Mouse (Mus musculus) hindbrain, embryonic 11.5 days (tissue): ENCODE data around the gene Oat. TPM values are rescaled to one million over a fixed set of nuclear protein-coding genes. Genes with fewer than 3 reads are reported as not detected.
A peak's percentile ranks its signal among the peaks of the same experiment; 100 is the strongest.

Experiments
- ATAC-seq: fragments of 200-750 bp; cut with Nextera tagmentation; 2 replicates; pipeline ENCODE4 v1.8.0; 2017; ENCODE audit warnings: mild to moderate bottlenecking, moderate TSS enrichment, moderate library complexity; ENCODE audit not compliant: low FRiP score
- DNase-seq: peaks from one replicate; pipeline ENCODE4 v3.0.0-alpha.2; 2015; ENCODE audit warnings: low spot score
- H3K27ac ChIP-seq: fragments of 300-500 bp; sonication (generic); 2 replicates; pipeline ENCODE4 v1.5.1; 2014; ENCODE audit warnings: mild to moderate bottlenecking, low read depth, low read length
- H3K27me3 ChIP-seq: fragments of 300-500 bp; sonication (generic); 2 replicates; pipeline ENCODE4 v1.6.1; 2014; ENCODE audit warnings: mild to moderate bottlenecking, low read length, moderate library complexity, mixed read lengths; ENCODE audit not compliant: control insufficient read depth, insufficient read depth
- H3K36me3 ChIP-seq: fragments of 300-500 bp; sonication (generic); 2 replicates; pipeline ENCODE4 v1.6.1; 2014; ENCODE audit warnings: mild to moderate bottlenecking, low read length, moderate library complexity, mixed read lengths; ENCODE audit not compliant: control insufficient read depth, insufficient read depth
- H3K4me1 ChIP-seq: fragments of 300-500 bp; sonication (generic); replicated peaks from 2 replicates; pipeline ENCODE4 v1.6.1; 2014; ENCODE audit warnings: low read length, mixed read lengths; ENCODE audit not compliant: control insufficient read depth, insufficient read depth
- H3K4me2 ChIP-seq: fragments of 300-500 bp; sonication (generic); replicated peaks from 2 replicates; pipeline ENCODE4 v1.6.1; 2014; ENCODE audit warnings: mild to moderate bottlenecking, low read depth, low read length
- H3K4me3 ChIP-seq: fragments of 300-500 bp; sonication (generic); 2 replicates; pipeline ENCODE4 v1.5.1; 2014; ENCODE audit warnings: low read depth, low read length
- H3K9ac ChIP-seq: fragments of 300-500 bp; sonication (generic); 2 replicates; pipeline ENCODE4 v1.6.1; 2014; ENCODE audit warnings: low read depth, low read length
- H3K9me3 ChIP-seq: fragments of 300-500 bp; sonication (generic); 2 replicates; pipeline ENCODE4 v1.6.1; 2016; ENCODE audit warnings: low read length; ENCODE audit not compliant: control insufficient read depth
- WGBS: fragments of 180-500 bp; shearing (Covaris S2); extraction: QIAGEN DNeasy Blood & Tissue Kit; methylation state at CpG from one replicate; pipeline ENCODE4 v1.1.7; 2014; 5-methylcytosine and 5-hydroxymethylcytosine counted together
- polyA plus RNA-seq: library from polyadenylated mRNA; unstranded; fragments of >200 nt; fragmentation: Nextera tagmentation; extraction: Ambion mirVana; gene quantifications from 2 replicates; pipeline ENCODE4 v1.2.1, GENCODE M21; 2014

The Oat gene
- polyA plus RNA-seq, 1 experiment from 2014 or later = 138 TPM

DNA sequence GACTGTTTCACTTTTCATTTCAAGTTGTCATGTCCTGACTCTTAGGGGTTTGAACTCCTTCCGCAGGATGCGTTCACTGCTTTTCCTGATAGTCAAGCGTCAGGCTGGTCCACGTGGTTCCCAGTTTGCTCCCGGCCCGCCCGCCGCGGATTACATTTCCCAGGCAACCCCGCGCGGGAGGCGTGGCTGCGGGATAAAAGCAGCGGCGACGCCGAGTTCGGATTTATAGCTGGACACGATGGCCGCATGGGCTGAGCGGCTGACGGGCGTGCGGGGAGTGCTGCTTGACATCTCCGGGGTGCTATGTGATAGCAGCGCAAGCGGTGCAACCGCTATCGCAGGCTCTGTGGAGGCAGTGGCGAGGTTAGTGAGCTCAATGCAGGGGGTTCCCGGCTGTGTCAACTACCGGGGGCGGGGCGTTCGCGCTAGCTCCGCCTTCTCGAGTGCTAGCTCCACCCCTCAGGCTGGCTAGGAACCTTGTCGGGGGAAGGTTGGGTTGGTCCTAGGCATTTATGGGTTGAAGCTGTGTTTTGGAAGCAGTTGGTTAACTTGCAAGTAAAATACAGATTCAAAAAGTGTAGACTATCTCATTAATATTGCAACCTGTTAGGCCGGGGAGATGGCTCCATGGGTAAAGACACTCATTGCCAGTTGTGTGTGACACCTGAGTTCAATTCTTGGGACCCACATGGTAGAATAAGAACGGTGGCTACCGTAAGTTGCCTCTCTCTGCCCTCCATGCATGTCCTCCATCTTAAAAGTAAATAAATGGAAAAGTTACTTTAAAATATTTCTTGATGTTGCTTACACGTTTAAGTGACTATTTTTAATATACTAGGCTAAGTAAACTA lies 34.5 kb upstream of the Oat start, which contains the start of gene Lhpp:
Gene Lhpp (plus strand): TSS at position 171 of the 851 bp plus-strand sequence.
- peak; percentile 87 for ATAC-seq
- Histone ChIP-seq H3K36me3 (no peaks in the 10 kb centered on the region), H3K4me2 (peak within 1 kb of the TSS; percentile 57)

GRCm38 (mm10) chr7:132608316-132609020 lies 32.3 kb upstream of the Oat start:
- 88% methylated on average over 4 of the region's 4 CpGs for WGBS
- Histone ChIP-seq H3K4me2 (no peak overlapping the region), H3K27me3 (no peaks in the 10 kb centered on the region), H3K27ac (no peak overlapping the region), H3K4me3 (no peak overlapping the region), H3K9me3 (no peaks in the 10 kb centered on the region), H3K9ac (no peak overlapping the region), H3K36me3 (no peaks in the 10 kb centered on the region), H3K4me1 (no peaks in the 10 kb centered on the region)
- ATAC-seq (no peak), DNase-seq (no peak)

More for the DNA sequence above, 34.5 kb upstream of the Oat start, which contains the start of gene Lhpp:
- Histone ChIP-seq H3K9ac (peak within 1 kb of the TSS; percentile 28; the same call in 1 of the 2 replicates), H3K4me1 (0 out of 2 replicates have a peak, but pooled peaks cover 2% of the 10 kb centered on the region), H3K9me3 (no peaks in the 10 kb centered on the region), H3K4me3 (peak within 1 kb of the TSS; percentile 41), H3K27me3 (no peaks in the 10 kb centered on the region), H3K27ac (no peak within 1 kb of the TSS)
- peak; percentile 88 for DNase-seq
- WGBS = 8% methylated on average over 44 of the region's 44 CpGs

- Histone ChIP-seq H3K36me3 (no peaks in the 10 kb centered on the region), H3K9me3 (no peaks in the 10 kb centered on the region), H3K27me3 (peaks cover 14% of the 10 kb centered on the region), H3K27ac (no peak overlapping the region), H3K4me3 (no peak overlapping the region), H3K4me2 (no peak overlapping the region), H3K9ac (no peak overlapping the region), H3K4me1 (no peaks in the 10 kb centered on the region)
- ATAC-seq (no peak), DNase-seq (no peak)
- WGBS = 58% methylated on average over 5 of the region's 5 CpGs
Measured at GRCm38 (mm10) chr7:132605689-132606088, 29.5 kb upstream of the Oat start.

DNA sequence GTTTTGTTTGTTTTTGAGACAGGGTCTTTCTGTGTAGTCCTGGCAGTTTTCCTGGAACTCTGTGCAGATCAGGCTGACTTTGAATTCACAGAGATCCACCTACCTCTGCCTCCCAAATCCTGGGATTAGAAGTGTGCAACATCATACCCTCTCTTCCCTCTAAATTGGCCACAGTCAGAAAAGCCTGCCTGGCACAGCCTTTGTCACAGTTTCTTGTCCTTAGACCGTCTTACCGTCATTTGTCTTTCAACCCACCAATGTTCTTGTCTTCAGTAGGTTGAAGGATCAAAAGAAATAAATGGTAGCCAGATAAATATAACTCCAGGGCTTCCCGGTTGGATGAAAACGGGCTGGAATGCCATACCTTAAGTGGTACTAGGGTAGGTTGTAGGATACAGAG lies 28.5 kb upstream of the Oat start:
- ATAC-seq (no peak), DNase-seq (no peak)
- 86% methylated on average over 4 of the region's 4 CpGs for WGBS
- no peak overlapping the region for H3K9ac ChIP-seq
- no peaks in the 10 kb centered on the region for H3K36me3 ChIP-seq
- no peak overlapping the region for H3K4me3 ChIP-seq
- H3K9me3 ChIP-seq = no peaks in the 10 kb centered on the region
- peaks cover 23% of the 10 kb centered on the region for H3K27me3 ChIP-seq
- H3K27ac ChIP-seq = no peak overlapping the region
- H3K4me1 ChIP-seq = peaks cover 3% of the 10 kb centered on the region; the same call in 1 of the 2 replicates
- H3K4me2 ChIP-seq = no peak overlapping the region

DNA sequence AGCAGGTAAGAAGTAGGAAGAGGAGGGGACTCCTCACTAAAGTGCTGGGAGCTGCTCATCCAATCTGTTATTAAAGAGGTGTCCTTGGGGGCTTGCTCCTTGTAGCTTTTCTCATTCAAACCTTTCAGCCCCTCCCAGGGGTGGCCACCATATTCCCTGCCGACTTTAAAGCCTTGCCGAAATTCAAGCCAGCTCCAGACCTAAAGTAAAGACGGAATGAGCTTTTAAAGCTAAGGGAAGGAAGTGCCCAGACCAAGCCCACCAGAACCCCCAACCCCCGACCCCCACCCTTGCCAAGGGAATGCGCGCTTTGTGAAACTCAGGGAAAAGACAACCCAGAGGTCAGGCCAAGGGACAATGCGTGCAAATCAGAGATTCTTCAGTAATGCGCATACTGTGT lies 24.7 kb upstream of the Oat start:
- DNase-seq = peak; percentile 27
- Histone ChIP-seq H3K36me3 (no peaks in the 10 kb centered on the region), H3K9ac (no peak overlapping the region), H3K27me3 (peaks cover 60% of the 10 kb centered on the region), H3K4me1 (peaks cover 13% of the 10 kb centered on the region), H3K27ac (no peak overlapping the region), H3K9me3 (no peaks in the 10 kb centered on the region), H3K4me3 (no peak overlapping the region), H3K4me2 (no peak overlapping the region)
- 5% methylated on average over 8 of the region's 8 CpGs for WGBS
- no peak for ATAC-seq

- H3K27me3 ChIP-seq = peaks cover 60% of the 10 kb centered on the region
- H3K4me3 ChIP-seq = peak overlapping the region; percentile 32
- no peak overlapping the region for H3K27ac ChIP-seq
- H3K9me3 ChIP-seq = no peaks in the 10 kb centered on the region
- ATAC-seq (no peak), DNase-seq (peak; percentile 37)
- under 1% methylated on average over 9 of the region's 9 CpGs for WGBS
- H3K36me3 ChIP-seq = no peaks in the 10 kb centered on the region
- no peak overlapping the region for H3K9ac ChIP-seq
- peaks cover 13% of the 10 kb centered on the region for H3K4me1 ChIP-seq
- H3K4me2 ChIP-seq = peak overlapping the region; percentile 36
Measured at GRCm38 (mm10) chr7:132600026-132600425, 23.8 kb upstream of the Oat start.

- peak; percentile 59 for DNase-seq
- Histone ChIP-seq H3K9me3 (no peaks in the 10 kb centered on the region), H3K4me3 (peak within 1 kb of the TSS; percentile 32), H3K36me3 (no peaks in the 10 kb centered on the region), H3K9ac (no peak within 1 kb of the TSS; the same call in 1 of the 2 replicates), H3K4me1 (peaks cover 13% of the 10 kb centered on the region), H3K27me3 (peaks cover 60% of the 10 kb centered on the region), H3K4me2 (peak within 1 kb of the TSS; percentile 36), H3K27ac (no peak within 1 kb of the TSS)
- WGBS = 1% methylated on average over 34 of the region's 52 CpGs
- peak; percentile 49; the same call in 1 of the 2 replicates for ATAC-seq
Measured at GRCm38 (mm10) chr7:132599071-132599975, 23.1 kb upstream of the Oat start, which contains the start of gene Nkx1-2. Nkx1-2 (minus strand) TSS chr7:132599637.
